Mouse (Mus musculus) liver, postnatal 0 days (tissue): ENCODE data around the gene Ubr1.

Experiments used
- CTCF ChIP-seq: sonication (generic); IDR thresholded peaks from 2 replicates; pipeline ENCODE4 v1.5.1; 2016; ENCODE audit warnings: antibody characterized with exemption, low read depth
- EP300 ChIP-seq: IDR thresholded peaks from 2 replicates; pipeline ENCODE4 v1.6.1; 2016; ENCODE audit warnings: antibody characterized with exemption, low read depth, mild to moderate bottlenecking

DNA sequence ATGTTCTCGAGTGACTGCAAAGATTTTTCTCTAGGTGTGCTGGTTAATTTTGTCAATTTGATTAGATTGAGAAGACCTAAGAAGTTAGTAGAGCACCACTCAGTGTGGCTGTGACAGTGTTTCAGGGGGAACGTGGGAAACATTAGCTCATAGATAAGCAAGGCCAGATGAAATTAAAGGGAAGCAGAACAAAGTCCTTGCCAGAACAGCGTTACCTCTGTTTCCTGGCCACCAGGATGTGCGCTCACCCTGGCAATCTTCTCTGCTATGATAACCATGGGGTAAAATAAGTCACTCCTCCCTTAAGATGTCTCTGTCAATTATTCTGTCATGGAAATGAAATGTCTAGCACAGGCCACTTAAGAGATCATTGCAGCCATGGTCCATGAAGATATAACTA is 126.5 kb downstream of the Ubr1 start:
- TF ChIP-seq CTCF, result no peak
- TF ChIP-seq EP300, result no peak
